Mouse (Mus musculus) left cerebral cortex, adult 9 months (tissue): ENCODE measurements around the gene 1700019D03Rik.
A peak's percentile ranks its signal among the peaks of the same experiment; 100 is the strongest.

Experiments
- DNase-seq, 2 experiments: peaks; one replicate each; pipeline ENCODE4 v3.0.0; 2022; ENCODE audit warnings: low spot score in 2 of 2

1700019D03Rik gene

GRCm38 (mm10) chr1:53020079-53020478 lies at the start of gene 1700019D03Rik:
Gene 1700019D03Rik, minus strand, starts transcription at chr1:53020179.
- no peak for DNase-seq

- no peak for DNase-seq
Observed at GRCm38 (mm10) chr1:53063921-53064320, 43.9 kb upstream of the 1700019D03Rik start.

- DNase-seq: peak in 1 of 2 experiments; percentile 33
Observed at GRCm38 (mm10) chr1:53061871-53062608, 42.1 kb upstream of the 1700019D03Rik start.

- DNase-seq: no peak
Observed at GRCm38 (mm10) chr1:53061340-53061739, 41.4 kb upstream of the 1700019D03Rik start, which contains the start of gene Mstn. Gene Mstn, plus strand, starts transcription at chr1:53061640.

GRCm38 (mm10) chr1:53060499-53060898 lies 40.5 kb upstream of the 1700019D03Rik start:
- DNase-seq: no peak

GRCm38 (mm10) chr1:53059106-53059505 lies 39.1 kb upstream of the 1700019D03Rik start:
- no peak for DNase-seq

- DNase-seq: peak in 1 of 2 experiments; percentile 72
Observed at GRCm38 (mm10) chr1:53053087-53054022, 33.4 kb upstream of the 1700019D03Rik start.

- DNase-seq: no peak
Observed at GRCm38 (mm10) chr1:53049763-53050427, 29.9 kb upstream of the 1700019D03Rik start.

GRCm38 (mm10) chr1:53037443-53037871 lies 17.5 kb upstream of the 1700019D03Rik start:
- peak in 1 of 2 experiments; percentile 5 for DNase-seq

- DNase-seq: peak in 1 of 2 experiments; percentile 37
Observed at GRCm38 (mm10) chr1:53032550-53032949, 12.6 kb upstream of the 1700019D03Rik start.

GRCm38 (mm10) chr1:53018746-53019505 lies 1.1 kb downstream of the 1700019D03Rik start:
- DNase-seq: no peak

- DNase-seq: no peak
Observed at GRCm38 (mm10) chr1:53015606-53016005, 4.4 kb downstream of the 1700019D03Rik start.

- DNase-seq: peak in 1 of 2 experiments; percentile 45
Observed at GRCm38 (mm10) chr1:53014716-53015115, 5.3 kb downstream of the 1700019D03Rik start.

- DNase-seq: peak; percentile 39 to 49
Observed at GRCm38 (mm10) chr1:52986692-52987091, 33.3 kb downstream of the 1700019D03Rik start.

GRCm38 (mm10) chr1:52973198-52973597 lies 46.8 kb downstream of the 1700019D03Rik start:
- DNase-seq: no peak

GRCm38 (mm10) chr1:52971881-52972503 lies 48.0 kb downstream of the 1700019D03Rik start:
- DNase-seq: no peak

GRCm38 (mm10) chr1:52964581-52964980 lies 55.4 kb downstream of the 1700019D03Rik start:
- DNase-seq: no peak

- DNase-seq: no peak
Observed at GRCm38 (mm10) chr1:52963097-52963496, 56.9 kb downstream of the 1700019D03Rik start.

GRCm38 (mm10) chr1:52960191-52960590 lies 59.8 kb downstream of the 1700019D03Rik start:
- no peak for DNase-seq

- no peak for DNase-seq
Observed at GRCm38 (mm10) chr1:52956746-52957145, 63.2 kb downstream of the 1700019D03Rik start.
